Mouse (Mus musculus) layer of hippocampus, adult 9-11 months (tissue): Measurements from ENCODE around the gene Dact2.

Experiments used
- DNase-seq: peaks from one replicate; pipeline ENCODE4 v3.0.0; 2022

The Dact2 gene

GRCm38 (mm10) chr17:14207093-14207561 lies 3.0 kb upstream of the Dact2 start:
- DNase-seq, result peak; percentile 35

GRCm38 (mm10) chr17:14206062-14206461 lies 2.0 kb upstream of the Dact2 start:
- DNase-seq, result peak; percentile 64

- no peak for DNase-seq
Observed at GRCm38 (mm10) chr17:14205236-14205635, 1.1 kb upstream of the Dact2 start.

- DNase-seq, result peak; percentile 56
Observed at GRCm38 (mm10) chr17:14203121-14203941, 773 bp downstream of the Dact2 start.

- peak; percentile 21 for DNase-seq
Observed at GRCm38 (mm10) chr17:14202291-14203030, 1.6 kb downstream of the Dact2 start.

- no peak for DNase-seq
Observed at GRCm38 (mm10) chr17:14201281-14201787, 2.8 kb downstream of the Dact2 start.

- DNase-seq, result no peak
Observed at GRCm38 (mm10) chr17:14200206-14200605, 3.9 kb downstream of the Dact2 start.

- no peak for DNase-seq
Observed at GRCm38 (mm10) chr17:14199621-14200020, 4.5 kb downstream of the Dact2 start.

GRCm38 (mm10) chr17:14192924-14193323 lies 11.2 kb downstream of the Dact2 start:
- DNase-seq, result no peak

- DNase-seq, result no peak
Observed at GRCm38 (mm10) chr17:14192432-14192831, 11.7 kb downstream of the Dact2 start.

GRCm38 (mm10) chr17:14188455-14188854 lies 15.6 kb downstream of the Dact2 start:
- no peak for DNase-seq

GRCm38 (mm10) chr17:14187096-14187495 lies 17.0 kb downstream of the Dact2 start:
- DNase-seq, result no peak

GRCm38 (mm10) chr17:14186176-14186575 lies 17.9 kb downstream of the Dact2 start:
- no peak for DNase-seq

- no peak for DNase-seq
Observed at GRCm38 (mm10) chr17:14184192-14184814, 19.8 kb downstream of the Dact2 start.

- DNase-seq, result no peak
Observed at GRCm38 (mm10) chr17:14183717-14184116, 20.4 kb downstream of the Dact2 start.

- no peak for DNase-seq
Observed at GRCm38 (mm10) chr17:14182860-14183259, 21.2 kb downstream of the Dact2 start.

- DNase-seq, result no peak
Observed at GRCm38 (mm10) chr17:14178911-14179310, 25.2 kb downstream of the Dact2 start.

GRCm38 (mm10) chr17:14178475-14178874 lies 25.6 kb downstream of the Dact2 start:
- no peak for DNase-seq

GRCm38 (mm10) chr17:14178049-14178448 lies 26.1 kb downstream of the Dact2 start:
- no peak for DNase-seq

- no peak for DNase-seq
Observed at GRCm38 (mm10) chr17:14177018-14177417, 27.1 kb downstream of the Dact2 start.

GRCm38 (mm10) chr17:14175704-14176103 lies 28.4 kb downstream of the Dact2 start:
- DNase-seq, result peak; percentile 76

- DNase-seq, result no peak
Observed at GRCm38 (mm10) chr17:14175019-14175418, 29.1 kb downstream of the Dact2 start.

- DNase-seq, result no peak
Observed at GRCm38 (mm10) chr17:14174401-14174800, 29.7 kb downstream of the Dact2 start.
